10 mouse cellular contexts compared by ENCODE assay signal in genomic region chr3:103737061-103737754, GRCm38 (mm10). TPM values are rescaled to one million over a fixed set of nuclear protein-coding genes. Genes with fewer than 3 reads are reported as not detected.
DNase-seq lines count a peak whose midpoint lies in the region; ATAC-seq and TF ChIP-seq lines count a peak whose summit lies in the region.
"Had no signal": no experiment of that assay in that cellular context is flagged by ENCODE, and none has a peak within 500 bp of the region (broad histone marks: within the 10 kb centered on the region; RNA-seq: fewer than 3 reads in every experiment).

No protein-coding gene starts in this region.

- peaks cover 8% of the 10 kb centered on the region for H3K4me1 ChIP-seq in cerebellum, adult 2 months (ENCODE audit: control insufficient read depth, insufficient read depth, low read length)
- peaks cover 48% of the 10 kb centered on the region for H3K4me1 ChIP-seq in hindbrain, embryonic 15.5 days (replicated peaks)
- peaks cover 23% of the 10 kb centered on the region for H3K4me1 ChIP-seq in liver, embryonic 15.5 days (replicated peaks)

- H3K9me3 ChIP-seq in hindbrain, embryonic 15.5 days = no peaks in the 10 kb centered on the region
- no peaks in the 10 kb centered on the region for H3K9me3 ChIP-seq in liver, embryonic 15.5 days (replicated peaks)

- no peak for TF ChIP-seq CTCF in cerebellum, adult 2 months (IDR thresholded peaks at IDR 0.05; ENCODE audit: borderline replicate concordance, insufficient read depth, low read depth, low read length)

- 54% methylated on average over 16 of the region's 16 CpGs for WGBS in cerebellum, adult 2 months
- WGBS in hindbrain, embryonic 15.5 days = 44% methylated on average over 16 of the region's 16 CpGs
- WGBS in liver, embryonic 15.5 days (ENCODE audit: insufficient replicate concordance) = 69% methylated on average over 16 of the region's 16 CpGs

- H3K4me3 ChIP-seq in cerebellum, adult 2 months (replicated peaks; ENCODE audit: insufficient read depth, low read depth, low read length) = no peak overlapping the region
- H3K4me3 ChIP-seq in hindbrain, embryonic 15.5 days = peak overlapping the region; percentile 16; the same call in 1 of the 2 replicates
- H3K4me3 ChIP-seq in liver, embryonic 15.5 days (replicated peaks) = peak overlapping the region; percentile 29; the same call in 1 of the 2 replicates

- peak overlapping the region; percentile 49 for H3K4me2 ChIP-seq in hindbrain, embryonic 15.5 days
- peak overlapping the region; percentile 61; the same call in 1 of the 2 replicates for H3K4me2 ChIP-seq in liver, embryonic 15.5 days

- peak; percentile 22 for DNase-seq in embryo, embryonic 10.5 days (ENCODE audit: low spot score)
- no peak for DNase-seq in embryo, embryonic 10 days (ENCODE audit: low spot score)
- DNase-seq in cerebellum, adult 2 months = peak; percentile 24 to 39
- peak; percentile 54 for DNase-seq in gastrocnemius, postnatal 10 days
- DNase-seq in ovary, postnatal 14 days (ENCODE audit: low spot score) = peak; percentile 46
- DNase-seq in spleen, postnatal 4 days (ENCODE audit: low spot score in 2 of 2) = no peak

- H3K36me3 ChIP-seq in hindbrain, embryonic 15.5 days = no peaks in the 10 kb centered on the region
- H3K36me3 ChIP-seq in liver, embryonic 15.5 days (replicated peaks) = peaks cover 42% of the 10 kb centered on the region

- H3K27ac ChIP-seq in cerebellum, adult 2 months (ENCODE audit: insufficient read depth, low read length) = no peak overlapping the region
- peak overlapping the region; percentile 79 for H3K27ac ChIP-seq in hindbrain, embryonic 15.5 days (replicated peaks)
- H3K27ac ChIP-seq in liver, embryonic 15.5 days (replicated peaks) = no peak overlapping the region

- H3K9ac ChIP-seq in hindbrain, embryonic 15.5 days = 0 out of 2 replicates have a peak overlapping the region, but pooled peaks have one; percentile 17
- no peak overlapping the region for H3K9ac ChIP-seq in liver, embryonic 15.5 days

- ATAC-seq in hindbrain, embryonic 15.5 days (ENCODE audit: low FRiP score, low read depth) = no peak
- no peak for ATAC-seq in liver, embryonic 15.5 days (ENCODE audit: insufficient read depth)

- TF ChIP-seq POLR2A in cerebellum, adult 2 months (IDR thresholded peaks at IDR 0.05; ENCODE audit: borderline replicate concordance, insufficient read depth, low read length) = no peak

- no peaks in the 10 kb centered on the region for H3K27me3 ChIP-seq in cerebellum, adult 2 months (ENCODE audit: control insufficient read depth, insufficient read depth, low read length)
- no peaks in the 10 kb centered on the region for H3K27me3 ChIP-seq in hindbrain, embryonic 15.5 days
- no peaks in the 10 kb centered on the region for H3K27me3 ChIP-seq in liver, embryonic 15.5 days

RNA-seq across cellular contexts. Expression of gene Olfml3, which starts 0.6 kb away (rescaled TPM):
- polyA plus RNA-seq in cerebellum, adult 2 months (2012; rRNA removed) = 5.0 TPM in 2 replicates
- total RNA-seq in gastrocnemius, postnatal 10 days (2021) = 10 to 100 TPM in 1 of 2 experiments, 1 to 10 TPM in 1; 10.0 to 15.0 TPM
- polyA plus RNA-seq in hindbrain, embryonic 15.5 days (2015; fragmentation: Nextera tagmentation; extraction: Ambion mirVana) = 8.7 and 9.7 TPM in 2 replicates
- polyA plus RNA-seq in liver, embryonic 15.5 days (2015; fragmentation: Nextera tagmentation; extraction: Ambion mirVana) = 2.5 and 2.8 TPM in 2 replicates

RNA-seq across cellular contexts. Expression of gene Gm10964, which starts 2.0 kb away (rescaled TPM):
- not detected in 2 replicates for polyA plus RNA-seq in cerebellum, adult 2 months (2012; rRNA removed)
- not detected for total RNA-seq in gastrocnemius, postnatal 10 days (2021)
- not detected in 2 replicates for polyA plus RNA-seq in hindbrain, embryonic 15.5 days (2015; fragmentation: Nextera tagmentation; extraction: Ambion mirVana)
- not detected in 2 replicates for polyA plus RNA-seq in liver, embryonic 15.5 days (2015; fragmentation: Nextera tagmentation; extraction: Ambion mirVana)
- total RNA-seq: common myeloid progenitor, adult 5-6 weeks had no signal
- polyA plus RNA-seq: C2C12 had no signal

RNA-seq across cellular contexts. Expression of gene Hipk1, which starts 54.2 kb away (rescaled TPM):
- 59.6 and 65.2 TPM in 2 replicates for polyA plus RNA-seq in cerebellum, adult 2 months (2012; rRNA removed)
- 10 to 100 TPM; 52.1 to 59.8 TPM for total RNA-seq in gastrocnemius, postnatal 10 days (2021)
- 11.5 TPM in 2 replicates for polyA plus RNA-seq in hindbrain, embryonic 15.5 days (2015; fragmentation: Nextera tagmentation; extraction: Ambion mirVana)
- 15.3 and 17.7 TPM in 2 replicates for polyA plus RNA-seq in liver, embryonic 15.5 days (2015; fragmentation: Nextera tagmentation; extraction: Ambion mirVana)

Comparison
In these comparisons a context has a peak if more than half of its experiments do, and no peak if none do; other contexts are left out.
1. DNase-seq: peak in embryo, embryonic 10.5 days (single experiment), cerebellum, adult 2 months (2 of 2), gastrocnemius, postnatal 10 days (single experiment) and ovary, postnatal 14 days (single experiment); none in embryo, embryonic 10 days (single experiment) and spleen, postnatal 4 days (0 of 2).